Comparison of ENCODE assay signal across 27 mouse cellular contexts in genomic region chr13:52924457-52924856, GRCm38 (mm10). TPM values are rescaled to one million over a fixed set of nuclear protein-coding genes. Genes with fewer than 3 reads are reported as not detected.
DNase-seq lines count a peak whose midpoint lies in the region; ATAC-seq and TF ChIP-seq lines count a peak whose summit lies in the region.
"Had no signal": no experiment of that assay in that cellular context is flagged by ENCODE, and none has a peak within 500 bp of the region (broad histone marks: within the 10 kb centered on the region; RNA-seq: fewer than 3 reads in every experiment).

No protein-coding gene starts in this region.

- TF ChIP-seq EP300 in heart, adult 2 months (IDR thresholded peaks at IDR 0.05; ENCODE audit: insufficient read depth, low read depth, low read length): no peak

- ATAC-seq in CD4-positive, CD25-positive, alpha-beta regulatory T cell, adult 4 months: no peak
- ATAC-seq: forebrain, embryonic 13.5 days; forebrain, embryonic 16.5 days; hindbrain, postnatal 0 days; inflammation-experienced regulatory T-cells, adult 6 months had no signal

- DNase-seq in CD4-positive, CD25-positive, alpha-beta regulatory T cell, adult 2 months (ENCODE audit: low read depth, low spot score): peak; percentile 34
- DNase-seq in brain, adult 2 months (ENCODE audit: low read depth, low spot score): peak; percentile 37
- peak; percentile 71 for DNase-seq in thymus, postnatal 0 days (ENCODE audit: low spot score)
- peak; percentile 27 to 58 for DNase-seq in thymus, postnatal 36 days
- DNase-seq in cerebellum, adult 11 months: no peak
- no peak for DNase-seq in heart, adult 2 months
- no peak for DNase-seq in cerebellum, postnatal 10 days
- DNase-seq: adrenal gland, postnatal 10 days; adrenal gland, postnatal 36 days; cerebellum, adult 11-12 months; cerebellum, adult 8-10 months; cerebellum, postnatal 14 days; gastrocnemius, adult 2 months; gastrocnemius, postnatal 14 days; heart, adult 11 months; heart, postnatal 10 days; heart, postnatal 36 days had no signal

- H3K79me2 ChIP-seq in heart, adult 2 months (replicated peaks; ENCODE audit: control insufficient read depth, insufficient read depth, low read length): peaks cover 3% of the 10 kb centered on the region

- no peak overlapping the region for H3K4me3 ChIP-seq in heart, adult 2 months
- H3K4me3 ChIP-seq: forebrain, embryonic 10.5 days; forebrain, embryonic 13.5 days; gastrocnemius, adult 2 months; heart, embryonic 12.5 days; heart, embryonic 15.5 days; hindbrain, embryonic 10.5 days had no signal

- TF ChIP-seq POLR2A in heart, adult 2 months (IDR thresholded peaks at IDR 0.05; ENCODE audit: insufficient read depth, low read depth, low read length): no peak

- TF ChIP-seq CTCF in heart, adult 2 months (IDR thresholded peaks at IDR 0.05): no peak

- H3K9ac ChIP-seq in heart, adult 2 months (ENCODE audit: low read depth, low read length): no peak overlapping the region
- H3K9ac ChIP-seq: forebrain, embryonic 13.5 days; heart, embryonic 12.5 days; heart, embryonic 15.5 days; hindbrain, embryonic 14.5 days had no signal

- peaks cover 3% of the 10 kb centered on the region for H3K4me1 ChIP-seq in heart, adult 2 months (ENCODE audit: control insufficient read depth, insufficient read depth, low read length)

- intact Hi-C loops in heart, adult 2 months (cut with DNase I): no loop called here

- 72% methylated on average over 5 of the region's 5 CpGs for WGBS in heart, adult 2 months

- no peaks in the 10 kb centered on the region for H3K36me3 ChIP-seq in heart, adult 2 months (ENCODE audit: control insufficient read depth, insufficient read depth, low read length)
- H3K36me3 ChIP-seq: forebrain, embryonic 10.5 days; heart, embryonic 12.5 days; heart, embryonic 15.5 days; hindbrain, embryonic 10.5 days had no signal

- H3K27me3 ChIP-seq in heart, adult 2 months (ENCODE audit: control insufficient read depth, insufficient read depth, low read length): no peaks in the 10 kb centered on the region
- H3K27me3 ChIP-seq: forebrain, embryonic 13.5 days; heart, embryonic 12.5 days; heart, embryonic 15.5 days had no signal

- no peak overlapping the region for H3K27ac ChIP-seq in heart, adult 2 months
- H3K27ac ChIP-seq: forebrain, embryonic 10.5 days; forebrain, embryonic 13.5 days; gastrocnemius, adult 2 months; heart, embryonic 15.5 days; hindbrain, embryonic 10.5 days; hindbrain, embryonic 14.5 days; hindbrain, postnatal 0 days had no signal

RNA-seq across cellular contexts. Expression of gene Auh, which starts 5.0 kb away (rescaled TPM):
- polyA plus RNA-seq in CD4-positive, CD25-positive, alpha-beta regulatory T cell, adult 4 months (2017; shearing (Covaris generic)): 10 to 100 TPM; 32.7 to 47.4 TPM
- 76.5 and 82.2 TPM in 2 replicates for polyA plus RNA-seq in thymus, postnatal 0 days (2015; fragmentation: Nextera tagmentation; extraction: Ambion mirVana)
- 100 to 1,000 TPM; 135 to 152 TPM for total RNA-seq in heart, adult 2 months (2021)
- 64.6 and 94.0 TPM in 2 replicates for polyA plus RNA-seq in heart, adult 2 months (2012; rRNA removed)

RNA-seq across cellular contexts. Expression of gene Nfil3, which starts 56.4 kb away (rescaled TPM):
- polyA plus RNA-seq in CD4-positive, CD25-positive, alpha-beta regulatory T cell, adult 4 months (2017; shearing (Covaris generic)): 1 to 10 TPM; 1.7 to 3.7 TPM
- 6.6 and 8.8 TPM in 2 replicates for polyA plus RNA-seq in thymus, postnatal 0 days (2015; fragmentation: Nextera tagmentation; extraction: Ambion mirVana)
- 10 to 100 TPM; 13.9 to 42.4 TPM for total RNA-seq in heart, adult 2 months (2021)
- 3.4 and 6.7 TPM in 2 replicates for polyA plus RNA-seq in heart, adult 2 months (2012; rRNA removed)

Comparison
In these comparisons a context has a peak if more than half of its experiments do, and no peak if none do; other contexts are left out.
1. DNase-seq: peak in CD4-positive, CD25-positive, alpha-beta regulatory T cell, adult 2 months (single experiment), brain, adult 2 months (single experiment), thymus, postnatal 0 days (single experiment) and thymus, postnatal 36 days (2 of 2); none in cerebellum, adult 11 months (single experiment), heart, adult 2 months (0 of 2) and cerebellum, postnatal 10 days (0 of 2).